Mouse (Mus musculus): ENCODE results near the gene 1700056E22Rik.
A peak's percentile ranks its signal among the peaks of the same experiment; 100 is the strongest.

The 1700056E22Rik gene

GRCm38 (mm10) chr1:184051286-184051685 is 17.2 kb upstream of the 1700056E22Rik start:
- DNase-seq: no peak

GRCm38 (mm10) chr1:184048675-184049418 is 14.7 kb upstream of the 1700056E22Rik start:
- DNase-seq: no peak

- DNase-seq: no peak
These were observed 13.7 kb upstream of the 1700056E22Rik start for GRCm38 (mm10) chr1:184047818-184048217.

DNA sequence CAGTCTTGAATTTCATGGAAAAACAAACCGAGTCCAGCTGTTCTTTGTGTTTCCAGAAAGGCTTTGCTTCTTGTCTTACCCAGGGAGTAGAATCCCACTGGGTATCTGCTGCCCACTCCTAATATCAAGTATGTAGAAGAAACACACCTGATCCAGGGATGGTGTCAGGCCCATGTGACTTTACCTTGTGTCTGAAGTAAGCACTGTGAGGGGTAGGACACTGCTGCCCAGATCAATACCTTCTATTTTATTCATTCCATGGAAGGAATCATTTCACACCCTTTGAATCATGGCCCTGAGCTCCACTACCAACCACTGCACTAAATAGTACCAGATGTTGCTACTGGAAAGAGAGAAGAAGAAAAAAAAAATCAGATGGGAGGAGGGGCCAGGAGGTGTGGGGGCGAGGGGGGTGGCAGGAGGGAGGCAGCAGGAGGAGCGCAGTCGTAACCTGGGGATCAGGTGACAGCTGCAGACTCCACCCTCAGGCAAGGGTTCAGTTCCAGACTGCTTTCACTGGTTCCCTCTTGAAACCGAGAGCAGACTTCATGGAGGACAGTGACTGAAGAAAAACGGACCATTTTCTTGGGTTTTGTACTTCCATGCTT is 12.1 kb upstream of the 1700056E22Rik start:
- no peak for DNase-seq

DNA sequence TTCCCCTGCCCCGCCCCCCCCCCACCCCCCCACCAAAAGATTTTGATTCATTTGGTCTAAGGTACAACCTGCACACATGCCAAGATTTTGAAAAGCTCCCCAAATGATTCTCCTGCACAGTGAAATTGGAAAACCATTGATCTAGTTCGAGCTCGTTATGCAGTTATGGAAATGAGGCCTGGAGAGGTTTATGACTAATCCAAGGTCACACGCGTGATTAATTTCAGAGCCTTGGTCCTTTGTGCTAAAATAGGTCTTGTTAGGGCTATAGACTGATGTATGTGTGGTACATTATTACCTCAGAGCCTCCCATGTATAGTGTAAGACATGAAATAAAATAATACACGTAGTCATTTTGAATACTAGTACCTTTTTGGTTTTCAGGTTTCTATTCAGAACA is 9.3 kb upstream of the 1700056E22Rik start:
- no peak for DNase-seq

DNA sequence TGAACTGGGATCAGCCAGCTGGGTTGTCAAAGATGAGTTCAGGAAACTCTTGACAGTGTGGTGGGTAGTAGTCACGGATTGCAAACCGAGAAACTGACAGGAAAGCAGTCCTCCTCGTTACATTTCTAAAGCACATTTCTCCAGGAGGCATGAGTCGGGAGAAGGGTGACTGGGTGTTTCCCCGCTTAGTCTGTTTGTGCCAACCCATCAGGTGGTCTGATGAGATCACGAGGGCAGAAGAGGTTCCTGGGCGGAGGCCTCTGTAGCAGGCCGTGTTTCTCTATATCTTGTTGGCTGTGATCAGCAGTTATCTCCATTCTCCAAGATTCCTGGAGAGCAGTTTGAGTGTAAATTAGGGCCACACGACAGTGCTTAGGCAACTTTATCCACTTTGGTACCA is 8.6 kb upstream of the 1700056E22Rik start:
- no peak for DNase-seq

DNA sequence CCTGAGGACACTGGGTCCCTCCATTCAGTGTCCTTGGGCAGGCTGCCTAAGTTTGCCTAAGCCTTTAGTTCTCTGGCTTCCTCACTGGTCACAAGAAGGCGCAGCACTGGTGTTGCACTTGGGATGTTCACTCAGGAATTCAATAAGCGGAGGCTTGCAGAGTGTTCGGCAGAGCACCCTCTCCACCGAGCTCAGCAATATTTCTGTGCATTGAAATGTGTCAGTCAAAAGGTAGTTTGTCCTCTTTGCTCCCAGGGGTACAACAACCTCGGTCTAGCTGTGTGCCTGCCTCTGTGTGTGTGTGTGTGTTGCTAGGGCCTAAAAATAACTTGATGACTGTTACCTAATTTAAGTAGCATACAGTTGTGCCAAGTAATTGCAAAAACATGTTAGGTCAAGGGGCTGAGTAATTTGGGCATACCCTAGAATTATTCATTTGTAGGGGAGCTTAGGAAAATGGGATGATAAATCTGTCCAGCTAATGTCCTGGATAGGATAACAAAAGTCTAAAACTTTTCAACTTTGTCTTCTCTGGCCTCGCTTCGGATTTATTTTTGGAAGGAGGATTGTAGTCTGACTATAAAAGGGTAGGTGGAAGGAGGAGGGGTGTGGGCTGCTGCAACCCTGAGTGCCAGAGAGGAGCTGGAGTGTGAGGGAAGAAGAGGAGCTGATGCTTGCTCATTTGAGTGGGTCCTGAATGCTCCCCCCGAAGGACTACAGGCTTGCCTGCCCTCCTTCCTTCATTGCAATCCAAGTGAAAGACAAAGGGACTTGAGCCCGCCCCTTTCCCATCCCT is 7.9 kb upstream of the 1700056E22Rik start:
- DNase-seq: no peak

DNA sequence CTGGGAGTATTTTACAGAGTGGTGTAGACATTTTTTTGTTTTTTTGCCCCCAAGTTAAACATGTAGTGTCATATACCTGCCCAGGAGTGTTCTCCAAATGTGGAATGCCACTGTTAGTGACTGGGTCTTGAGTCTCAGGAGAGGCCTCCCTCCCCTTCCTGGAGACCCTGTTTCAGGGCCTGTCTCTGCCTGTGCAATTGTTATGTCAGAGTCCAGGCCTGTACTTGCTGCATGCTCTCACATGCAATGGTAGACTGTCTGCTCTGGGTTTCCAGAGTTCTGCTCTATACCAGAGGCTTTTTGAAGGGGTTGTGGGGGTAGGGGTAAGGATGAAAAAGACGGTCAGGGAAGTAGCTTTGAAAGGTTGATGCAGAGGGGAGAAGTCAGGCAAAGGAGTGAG is 6.8 kb upstream of the 1700056E22Rik start:
- no peak for DNase-seq

GRCm38 (mm10) chr1:184040181-184040580 is 6.1 kb upstream of the 1700056E22Rik start:
- no peak for DNase-seq

GRCm38 (mm10) chr1:184039301-184039700 is 5.2 kb upstream of the 1700056E22Rik start:
- DNase-seq: no peak

- DNase-seq: no peak
These were observed 3.7 kb upstream of the 1700056E22Rik start for GRCm38 (mm10) chr1:184037802-184038201.

GRCm38 (mm10) chr1:184035346-184035903 is 1.3 kb upstream of the 1700056E22Rik start:
- no peak for DNase-seq

DNA sequence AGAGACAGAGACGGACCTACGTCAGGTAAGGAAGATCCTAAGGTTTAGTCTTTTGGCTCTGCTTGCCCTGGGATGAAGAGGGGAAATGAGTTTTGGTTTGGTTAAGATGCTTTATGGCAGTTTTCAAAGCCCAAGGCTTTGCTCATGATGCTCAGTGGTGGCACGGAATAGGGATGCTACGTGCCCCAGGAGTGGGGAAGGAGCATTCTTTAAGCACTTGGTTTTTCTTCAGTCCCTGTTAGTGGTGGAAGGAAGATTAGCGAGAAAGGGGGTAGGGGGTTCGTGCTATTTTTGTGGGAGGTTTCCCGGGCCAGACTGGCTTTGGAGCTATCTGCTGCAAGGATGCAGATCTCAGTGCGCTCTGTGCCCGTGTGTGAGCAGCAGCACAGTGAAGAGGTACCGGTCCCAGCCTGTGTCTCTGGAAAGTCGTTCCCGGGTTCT is 660 bp upstream of the 1700056E22Rik start:
- peak; percentile 42 for DNase-seq

DNA sequence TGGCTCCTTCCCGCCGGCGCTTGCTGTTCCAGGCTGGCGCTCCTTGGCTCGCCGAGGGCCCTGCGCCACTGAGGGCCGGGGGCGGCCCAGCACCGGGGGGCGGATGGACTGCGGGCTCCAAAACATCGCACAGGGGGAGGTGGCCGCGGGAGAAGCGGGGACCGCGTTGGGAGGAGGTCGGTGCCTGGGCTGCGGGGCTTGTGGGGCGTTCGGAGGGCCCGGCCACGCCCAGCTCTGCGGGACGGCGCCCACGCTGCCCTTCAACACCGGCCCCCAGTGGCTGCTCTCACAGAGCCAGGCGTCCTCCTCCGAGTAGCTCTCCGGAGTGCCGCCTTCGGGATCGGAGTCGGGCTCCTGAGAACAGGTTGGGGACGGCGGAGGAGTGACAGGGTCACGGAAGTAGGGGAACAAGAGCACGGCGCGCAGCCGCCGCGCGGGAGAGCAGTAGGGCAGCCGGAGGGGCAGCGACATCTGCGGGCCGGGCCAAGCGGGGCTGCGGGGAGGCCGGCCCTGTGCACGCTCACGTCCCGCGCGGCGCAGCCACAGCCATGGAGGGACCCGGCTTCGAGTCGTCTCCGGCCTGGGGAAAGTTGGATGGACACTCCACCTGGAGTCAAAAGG is 601 bp downstream of the 1700056E22Rik start:
- DNase-seq: peak; percentile 78

DNA sequence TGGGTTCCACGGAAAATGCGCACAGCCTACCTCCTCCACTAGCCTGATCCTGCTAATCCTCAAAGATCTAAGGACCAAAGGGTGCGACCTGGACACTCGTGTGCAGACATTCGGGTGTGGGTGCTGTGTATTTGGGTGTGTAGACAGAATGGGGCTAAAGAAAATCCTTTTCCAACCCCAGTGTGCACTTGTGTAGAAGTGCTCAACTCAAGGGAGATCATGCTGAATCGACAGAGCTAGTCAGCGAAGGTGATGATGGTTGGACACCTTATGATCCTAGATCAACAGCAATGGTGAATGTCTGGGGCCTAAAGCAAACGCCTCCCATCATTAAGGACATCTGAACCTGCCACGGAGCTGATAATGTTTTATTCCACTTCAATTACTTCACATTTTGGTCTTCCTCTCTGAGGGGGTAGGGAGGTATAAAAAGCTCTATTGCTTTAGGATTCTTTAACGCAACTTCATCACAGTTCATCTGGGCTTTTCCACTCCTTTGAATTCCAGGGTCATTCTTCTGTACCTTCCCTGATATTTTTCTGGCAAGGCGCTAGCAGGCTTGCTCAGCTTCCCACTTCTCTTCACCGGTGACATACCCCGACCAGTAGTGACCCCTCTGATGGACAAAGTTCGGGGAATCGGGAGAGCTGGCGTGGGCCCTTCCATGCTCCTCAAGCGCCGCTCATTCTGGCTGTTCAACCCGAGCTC is 1.3 kb downstream of the 1700056E22Rik start:
- no peak for DNase-seq

- DNase-seq: no peak
These were observed 3.9 kb downstream of the 1700056E22Rik start for GRCm38 (mm10) chr1:184030070-184030802.

- no peak for DNase-seq
These were observed 7.1 kb downstream of the 1700056E22Rik start for GRCm38 (mm10) chr1:184027039-184027438.

DNA sequence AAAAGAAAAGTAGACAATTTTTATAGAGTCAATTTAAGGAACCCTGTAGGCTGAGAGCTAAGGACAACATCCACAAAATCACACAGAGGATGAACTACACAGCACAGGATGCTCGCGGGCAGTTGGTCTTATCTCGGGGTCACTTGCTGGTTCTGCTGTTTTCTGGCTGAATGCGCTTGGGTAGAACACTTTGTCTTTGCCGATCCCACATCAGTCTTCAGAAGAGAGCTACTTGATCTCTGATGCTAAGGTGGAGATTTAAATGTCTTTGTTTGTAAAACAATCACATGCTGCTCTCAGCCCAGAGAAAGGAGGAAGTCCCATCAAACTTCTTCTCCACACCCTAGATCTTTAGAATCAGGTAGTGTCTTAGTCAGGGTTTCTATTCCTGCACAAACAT is 9.0 kb downstream of the 1700056E22Rik start:
- DNase-seq: no peak

DNA sequence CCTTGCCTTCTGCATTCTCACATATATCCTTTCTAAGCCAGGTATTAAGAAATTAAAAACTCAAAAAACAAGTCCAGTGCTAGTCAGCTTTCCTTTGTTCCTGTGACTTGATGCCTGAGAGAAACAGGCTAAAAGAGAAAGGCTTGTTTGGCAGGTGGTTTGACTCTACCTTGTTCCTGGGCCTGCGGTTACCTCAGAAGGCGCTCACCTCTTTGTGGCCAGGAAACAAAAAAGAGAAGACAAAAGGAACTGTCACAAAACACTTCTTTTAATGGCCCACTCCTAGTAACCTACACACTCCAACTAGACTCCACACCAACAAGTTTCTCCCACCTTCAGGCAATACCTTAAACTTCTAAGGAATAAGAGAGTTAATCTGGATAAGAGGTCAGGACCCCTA is 9.5 kb downstream of the 1700056E22Rik start:
- no peak for DNase-seq

- no peak for DNase-seq
These were observed 10.1 kb downstream of the 1700056E22Rik start for GRCm38 (mm10) chr1:184023971-184024370.

DNA sequence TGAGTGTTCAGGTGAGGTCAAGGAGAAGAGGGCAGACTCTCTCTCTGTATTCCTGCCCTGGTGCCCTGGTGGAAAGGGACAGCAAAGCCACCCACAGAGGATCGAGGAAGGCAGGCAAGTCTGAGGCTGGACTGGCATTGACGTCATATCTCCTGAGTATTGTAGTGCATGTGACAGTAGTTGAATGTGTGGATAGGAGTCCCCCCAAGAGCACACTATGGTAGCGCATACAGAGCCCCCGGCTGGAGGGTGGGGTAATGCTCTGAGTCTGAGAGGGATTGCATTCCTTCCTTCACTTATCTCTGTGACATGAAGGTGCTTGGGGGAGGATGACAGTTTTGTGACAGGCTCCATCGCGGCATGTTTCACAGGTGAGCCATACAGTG is 14.4 kb downstream of the 1700056E22Rik start:
- DNase-seq: no peak

Data from cerebellum, adult 8-10 months (tissue).